Mouse (Mus musculus) bone marrow macrophage, adult 2 months (primary cell): ENCODE results near the gene Emc10.
A peak's percentile ranks its signal among the peaks of the same experiment; 100 is the strongest.

ENCODE experiments used
- CTCF ChIP-seq: IDR thresholded peaks from 2 replicates; pipeline ENCODE4 v1.5.1; 2012; ENCODE audit warnings: low read depth, mild to moderate bottlenecking, low read length, moderate library complexity
- POLR2A ChIP-seq: IDR thresholded peaks from 2 replicates; pipeline ENCODE4 v1.6.1; 2012; ENCODE audit warnings: mild to moderate bottlenecking, low read depth, low read length, borderline replicate concordance

DNA sequence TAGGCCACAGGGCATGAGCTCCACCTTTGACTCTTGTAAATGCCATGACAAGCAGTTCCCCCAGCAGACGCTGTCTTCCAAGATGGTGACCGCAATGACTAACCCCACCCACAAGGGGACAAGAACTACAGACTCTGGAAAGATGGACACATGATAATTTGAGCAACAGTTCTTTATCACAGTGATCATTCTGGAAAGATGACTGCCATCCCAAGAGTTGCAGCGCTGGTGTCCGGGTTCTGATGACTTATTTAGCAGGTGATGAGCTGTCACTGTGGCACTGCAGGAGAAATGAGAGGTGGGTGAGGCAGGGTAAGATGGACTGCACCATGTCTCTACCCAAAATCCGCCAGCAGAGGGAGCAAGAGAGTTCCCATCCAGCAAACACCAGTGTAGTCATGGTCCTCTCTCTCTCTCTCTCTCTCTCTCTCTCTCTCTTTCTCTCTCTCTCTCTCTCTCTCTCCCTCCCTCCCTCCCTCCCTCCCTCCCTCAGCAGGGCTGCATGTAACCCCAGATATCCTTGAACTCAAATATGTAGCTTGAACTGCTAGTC lies 5.3 kb upstream of the Emc10 start:
- peak; percentile 72 for TF ChIP-seq CTCF
- TF ChIP-seq POLR2A = no peak
